Mouse (Mus musculus) frontal cortex, postnatal 14 days (tissue): ENCODE measurements around the gene Efna5.

Source experiments
- DNase-seq, 2 experiments: peaks; one replicate each; pipeline ENCODE4 v3.0.0; 2022; ENCODE audit warnings: low spot score in 2 of 2

Efna5 gene

DNA sequence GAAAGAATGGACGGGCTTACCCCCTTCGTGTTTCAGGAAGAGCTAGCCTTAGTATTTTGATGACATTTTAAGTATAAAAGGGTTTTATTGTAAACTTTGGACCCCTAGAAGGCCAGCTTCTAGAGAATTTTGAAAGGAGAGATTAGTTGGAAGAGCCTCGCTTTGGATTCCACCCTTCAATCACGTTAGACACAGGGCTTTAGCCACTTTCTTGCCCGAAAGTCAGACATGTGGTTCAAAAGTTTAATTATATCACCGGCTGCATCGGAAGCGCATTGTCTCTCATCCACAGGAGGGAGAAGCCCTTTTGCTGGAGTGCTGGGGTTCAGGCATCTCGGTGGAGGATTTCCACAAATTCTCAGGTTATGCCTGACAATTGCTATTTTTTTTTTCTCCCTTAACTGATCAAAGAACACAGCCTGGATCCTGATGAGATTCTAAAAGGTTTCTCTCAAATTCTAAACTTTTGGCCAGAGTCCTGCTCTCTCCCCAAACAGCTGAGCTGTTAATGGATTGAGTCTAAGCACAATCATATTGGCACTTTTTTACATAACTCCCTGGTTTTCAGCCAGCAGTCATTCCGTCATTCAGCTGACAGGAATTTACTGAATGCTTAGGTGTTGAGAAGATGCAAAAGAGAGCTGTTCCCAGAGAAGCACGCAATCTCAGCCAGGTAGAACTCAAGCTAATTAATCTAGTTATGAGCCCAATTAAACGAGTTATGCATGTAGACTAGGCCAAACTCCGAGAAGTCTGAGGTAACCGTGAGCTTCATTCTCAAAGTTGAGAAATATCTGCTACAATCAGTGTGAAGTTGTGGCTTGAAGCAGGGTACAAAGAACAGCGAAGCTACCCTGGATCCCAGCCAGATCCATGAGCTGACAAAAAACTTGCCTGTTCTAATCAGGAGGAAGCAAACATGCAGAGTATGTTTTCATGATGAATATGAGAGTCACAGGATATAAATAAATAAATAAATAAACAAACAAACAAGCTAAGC is 91.5 kb downstream of the Efna5 start:
- DNase-seq: no peak

DNA sequence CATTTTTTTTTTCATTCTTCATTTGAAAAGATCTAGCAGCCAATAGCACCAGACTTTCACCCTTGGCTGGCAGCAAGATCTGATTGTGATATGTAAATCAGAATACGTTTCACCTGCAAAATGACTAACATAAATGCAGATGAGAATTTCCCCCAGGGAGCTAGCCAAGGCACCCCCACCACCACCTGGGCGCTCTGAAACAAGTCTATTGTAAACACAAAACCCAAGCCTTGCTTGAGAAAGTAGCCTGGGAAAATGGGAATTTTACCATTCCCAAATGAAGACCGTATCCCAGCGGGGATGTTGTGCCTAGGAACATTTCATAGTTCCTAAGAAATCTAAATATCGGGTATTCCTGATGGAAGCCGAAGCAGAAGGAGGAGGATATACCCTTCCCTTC is 92.3 kb downstream of the Efna5 start:
- no peak for DNase-seq

DNA sequence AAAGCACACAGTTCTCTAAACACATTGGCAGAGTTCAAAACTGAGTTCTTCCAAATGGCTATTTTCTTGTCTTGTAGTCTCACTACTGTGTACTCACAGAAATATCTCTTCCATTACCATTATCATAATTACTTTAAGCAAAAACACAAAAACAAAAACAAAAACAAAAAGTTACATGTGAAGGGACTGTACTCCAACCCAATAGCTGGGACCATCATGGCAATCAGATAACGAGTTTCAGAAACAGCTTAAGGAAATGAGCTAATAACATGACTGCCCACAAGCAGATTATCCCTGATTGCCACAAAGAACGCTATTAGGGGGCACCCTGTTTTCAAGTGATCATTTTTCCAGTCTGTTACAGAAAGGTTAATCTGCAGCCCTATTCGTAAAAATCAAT is 93.3 kb downstream of the Efna5 start:
- DNase-seq: no peak

DNA sequence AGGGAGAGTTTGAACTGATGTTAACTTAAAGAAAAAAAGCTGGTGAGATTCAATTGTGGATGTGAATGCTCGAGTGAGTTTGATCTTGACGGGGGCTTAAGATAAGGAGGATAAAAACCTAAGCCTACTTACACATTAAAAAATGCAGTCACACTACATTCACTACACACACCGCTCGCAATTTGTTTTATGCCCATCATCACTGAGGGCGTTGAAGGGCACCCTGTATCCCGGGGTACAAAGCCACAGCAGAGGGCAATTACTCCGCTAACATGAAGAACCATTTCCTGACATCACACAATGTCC is 94.6 kb downstream of the Efna5 start:
- DNase-seq: no peak

DNA sequence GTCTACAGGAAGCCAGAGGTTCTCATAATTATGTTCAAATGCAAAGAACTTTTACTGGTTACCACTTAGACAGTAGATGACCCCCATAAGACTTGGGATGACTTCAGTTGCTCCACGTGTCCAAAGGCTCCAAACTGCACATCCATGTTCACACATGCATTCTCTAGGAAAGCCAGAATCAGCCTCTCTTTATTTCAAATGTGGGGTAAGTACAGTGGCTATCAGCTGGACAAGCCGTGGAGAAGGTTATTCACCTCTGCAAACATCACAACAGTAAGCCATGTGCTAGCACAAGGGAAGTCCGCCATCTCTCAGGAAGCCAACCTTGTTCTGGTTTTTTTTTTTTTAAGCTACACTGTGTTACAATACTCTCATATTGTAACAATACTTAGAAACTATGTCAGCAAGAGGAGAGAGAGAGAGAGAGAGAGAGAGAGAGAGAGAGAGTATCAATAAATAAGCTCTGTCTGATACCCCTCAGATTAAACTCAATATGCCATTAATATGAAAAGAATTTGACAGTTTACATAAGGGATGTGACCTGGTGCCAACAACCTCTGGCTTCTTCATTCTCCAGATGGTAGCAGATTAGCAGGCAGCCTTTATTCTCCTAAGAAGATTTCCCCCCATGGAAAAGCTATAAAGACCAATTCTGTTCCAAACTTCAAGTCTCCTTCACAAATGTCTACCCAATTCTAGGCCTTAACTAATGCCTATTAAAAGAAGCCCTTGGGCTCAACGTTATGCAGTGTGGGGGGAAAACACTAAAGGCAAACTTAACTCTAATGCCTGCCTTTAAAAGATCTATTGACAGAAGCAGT is 95.1 kb downstream of the Efna5 start:
- DNase-seq: no peak

DNA sequence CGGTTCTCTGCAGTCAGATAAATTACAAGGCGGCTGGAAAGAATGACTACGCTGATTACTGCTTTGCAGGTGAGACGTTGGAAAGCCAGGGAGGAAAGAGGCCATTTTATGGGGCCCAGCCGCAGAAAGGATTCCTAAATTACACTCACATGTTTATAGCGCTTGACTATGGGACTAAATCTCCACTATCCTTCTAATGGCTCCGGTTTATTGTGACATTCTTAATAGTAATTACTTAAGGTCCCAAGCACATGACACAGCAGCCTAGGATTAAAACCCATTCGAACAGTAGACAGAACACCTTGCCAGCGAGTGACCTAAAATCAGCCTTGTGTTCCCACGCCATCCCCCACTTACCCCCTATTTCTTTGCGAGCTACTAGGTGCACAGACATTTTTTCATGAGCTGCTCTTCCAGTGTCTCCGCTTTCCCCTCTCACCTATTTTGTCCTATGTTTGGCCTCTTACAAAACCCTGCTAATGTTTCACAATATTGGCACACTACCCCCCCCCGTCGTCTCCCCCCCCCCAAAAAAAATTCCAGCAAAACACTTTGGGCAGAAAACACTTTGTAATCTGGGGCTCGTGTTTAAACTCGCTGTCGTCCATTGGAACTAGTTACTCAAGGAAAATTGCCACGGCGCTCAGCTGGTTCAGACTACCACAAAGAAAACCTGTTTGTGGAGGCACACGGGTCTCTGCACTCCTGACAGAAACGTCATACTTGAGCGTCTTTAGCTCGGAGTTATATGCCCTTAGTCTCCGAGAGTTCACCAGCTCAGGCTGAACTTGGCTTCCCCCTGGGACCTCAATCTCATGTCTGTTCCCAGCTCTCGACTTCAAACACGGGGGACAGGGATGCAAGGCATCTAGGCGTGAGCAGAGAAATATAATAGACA is 96.6 kb downstream of the Efna5 start:
- no peak for DNase-seq

DNA sequence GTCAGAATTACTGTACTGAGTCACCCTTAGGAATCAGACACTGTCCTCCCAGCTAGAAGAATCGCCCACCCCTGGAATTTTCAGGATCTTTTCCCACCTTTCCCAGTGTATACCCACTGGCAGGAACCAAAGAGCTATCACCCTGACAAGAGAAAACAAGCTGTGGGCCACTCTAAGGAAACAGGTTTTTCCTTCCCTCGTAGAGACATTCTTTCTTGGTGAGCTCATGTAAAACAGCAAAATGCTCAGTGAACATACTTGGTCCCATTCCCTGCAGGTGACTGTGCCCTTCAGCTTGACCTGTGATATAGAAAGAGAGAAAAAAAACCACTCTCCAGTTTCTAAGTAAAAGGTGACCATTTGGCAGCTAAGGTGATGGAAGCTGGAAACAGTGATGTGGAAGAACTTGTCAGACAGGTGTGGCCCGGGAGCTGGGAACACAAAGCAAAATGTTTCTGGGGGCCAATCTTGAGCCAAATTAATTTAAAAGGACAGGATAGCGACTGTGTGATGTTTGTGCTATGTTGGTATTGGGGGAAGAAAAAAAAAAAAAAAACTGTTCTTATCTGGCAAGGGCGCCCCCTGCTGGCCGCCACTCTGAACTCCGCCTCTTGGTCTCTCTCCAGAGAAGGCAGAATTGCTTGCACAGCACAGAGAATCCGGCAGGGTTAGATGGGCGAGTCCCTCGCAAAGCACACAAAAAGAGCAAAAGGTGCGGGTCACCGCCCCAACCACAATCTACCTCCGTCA is 97.4 kb downstream of the Efna5 start:
- DNase-seq: peak; percentile 61 to 74

DNA sequence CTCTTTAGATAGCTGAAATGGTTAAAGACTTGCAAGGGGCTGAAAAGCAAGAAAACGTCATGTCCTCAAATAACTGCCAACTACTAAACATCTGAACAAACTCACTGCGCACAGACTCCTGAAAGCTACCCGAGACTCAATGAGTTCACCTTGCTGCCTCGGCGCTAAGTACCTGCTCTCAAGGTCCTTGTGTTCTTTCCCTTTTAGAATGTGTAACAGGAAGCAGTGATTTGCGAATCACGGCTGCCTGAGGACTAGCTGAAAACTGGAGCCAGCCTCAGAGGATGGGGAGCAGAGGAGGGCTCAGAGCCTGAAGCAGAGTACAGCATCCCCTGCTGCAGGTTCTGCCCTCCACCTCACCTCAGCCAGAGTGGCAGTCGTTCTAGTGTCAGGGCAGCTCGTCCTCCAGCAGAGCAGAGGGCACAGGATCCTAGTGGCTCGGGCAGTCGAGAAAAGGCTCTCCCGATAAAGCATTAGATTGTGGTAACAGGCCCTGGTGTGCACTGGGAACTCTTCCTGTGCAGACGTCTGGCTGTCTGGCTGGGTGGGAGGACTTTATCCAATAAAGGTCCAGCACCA is 98.2 kb downstream of the Efna5 start:
- DNase-seq: no peak

DNA sequence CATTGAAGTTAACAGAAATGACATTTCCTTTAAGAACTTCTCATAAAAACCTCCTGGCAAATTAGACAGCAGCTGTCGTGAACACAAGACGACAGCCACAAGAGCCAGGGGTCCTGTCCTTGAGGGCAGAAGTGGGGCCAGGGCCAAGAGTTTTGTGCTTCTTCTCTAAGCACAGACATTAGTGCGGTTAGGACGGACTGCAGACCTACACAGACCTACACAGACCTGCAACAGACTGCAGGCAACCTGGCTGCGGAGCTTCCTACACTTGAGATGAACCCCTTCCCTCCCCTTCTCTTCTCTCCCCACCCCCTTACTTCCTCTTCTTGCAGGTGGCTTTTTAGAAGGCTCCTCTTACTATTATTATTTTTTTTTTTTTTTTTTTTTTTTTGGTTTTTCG is 100.0 kb downstream of the Efna5 start:
- no peak for DNase-seq

DNA sequence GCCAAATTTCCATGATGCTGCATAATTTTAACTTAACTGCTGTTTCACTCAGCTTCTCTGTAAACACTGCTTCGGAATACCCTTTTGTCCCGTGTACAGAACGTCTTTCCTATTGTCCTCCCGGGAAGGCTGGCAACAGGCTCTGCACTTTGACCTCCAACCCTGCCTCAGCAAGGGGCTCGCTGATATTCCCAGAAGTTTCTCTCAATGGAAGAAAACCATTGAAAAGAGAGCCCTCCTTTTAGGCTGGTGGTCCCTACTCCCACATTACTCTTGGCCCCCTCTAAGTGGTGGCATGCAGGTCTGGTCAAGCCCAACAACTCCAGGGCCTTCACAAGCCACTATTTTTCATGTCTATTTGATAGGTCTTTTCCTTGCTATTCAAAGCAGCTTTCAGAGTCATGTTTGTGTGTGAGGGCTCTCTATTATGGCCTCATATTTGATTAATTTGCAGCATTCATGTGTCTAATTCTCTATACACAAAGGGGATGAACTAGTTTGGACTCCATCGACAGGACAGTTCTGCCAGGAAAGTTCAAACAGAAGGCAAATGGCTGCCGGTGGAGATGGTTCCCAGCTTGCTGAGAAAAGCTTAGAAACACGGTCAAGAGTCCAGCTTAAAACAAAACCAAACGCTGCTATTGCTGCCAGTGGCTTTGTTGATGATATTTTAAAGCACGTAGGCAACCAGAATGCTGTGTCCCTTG is 103.1 kb downstream of the Efna5 start:
- no peak for DNase-seq

DNA sequence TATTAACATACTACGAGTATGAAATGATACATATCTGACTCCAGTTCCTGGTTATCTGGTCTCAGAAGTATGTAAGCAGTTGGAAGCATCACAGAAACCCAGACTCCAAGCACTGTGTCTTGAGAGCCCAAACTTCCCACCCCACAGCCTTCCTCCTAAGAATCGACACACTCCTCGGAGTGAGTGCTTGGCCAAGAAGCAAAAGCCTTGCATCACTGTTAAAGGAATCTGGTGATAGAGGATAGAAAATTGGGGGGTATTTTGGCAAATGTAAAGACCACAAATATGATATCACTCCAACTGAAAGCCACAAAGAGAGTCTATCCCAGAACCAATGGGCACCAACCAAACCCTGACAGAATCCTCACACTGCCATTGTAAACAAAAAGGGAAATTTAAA is 104.4 kb downstream of the Efna5 start:
- DNase-seq: no peak

DNA sequence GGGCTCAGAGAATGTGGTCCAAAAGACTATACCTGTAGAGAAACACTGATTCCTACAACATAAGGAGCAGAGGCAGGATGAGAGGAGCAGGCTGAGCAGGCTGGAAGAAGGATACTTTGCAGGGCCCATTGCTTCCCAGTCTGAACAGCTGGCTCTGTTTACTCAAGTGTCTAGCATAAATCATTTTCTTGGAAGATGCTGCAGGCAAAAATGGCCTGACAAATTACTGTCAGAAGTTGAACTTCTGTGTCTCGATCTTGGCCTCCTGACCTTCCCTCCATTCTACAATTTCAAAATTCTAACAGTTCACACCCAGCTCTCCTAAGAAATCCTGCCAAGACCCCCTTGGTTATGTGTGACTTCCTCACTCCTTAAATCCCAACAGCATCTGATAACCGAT is 105.1 kb downstream of the Efna5 start:
- DNase-seq: no peak

DNA sequence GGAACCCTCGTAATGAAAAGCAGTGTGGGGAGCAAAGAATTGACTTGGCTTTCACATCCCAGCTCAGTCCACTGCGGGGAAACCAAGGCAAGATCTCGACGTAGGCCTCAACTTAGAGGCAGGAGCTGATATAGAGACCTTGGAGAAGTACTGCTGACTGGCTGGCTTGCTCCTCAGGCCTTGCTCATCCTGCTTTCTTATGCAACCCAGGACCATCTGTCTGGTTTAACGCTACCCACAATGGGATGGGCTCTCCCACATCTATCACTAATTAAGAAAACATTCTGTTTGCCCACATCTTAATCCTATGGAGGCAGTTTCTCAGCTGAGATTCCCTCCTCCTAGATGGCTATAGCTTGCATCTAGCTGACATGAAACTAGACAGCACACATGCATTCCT is 105.7 kb downstream of the Efna5 start:
- no peak for DNase-seq

DNA sequence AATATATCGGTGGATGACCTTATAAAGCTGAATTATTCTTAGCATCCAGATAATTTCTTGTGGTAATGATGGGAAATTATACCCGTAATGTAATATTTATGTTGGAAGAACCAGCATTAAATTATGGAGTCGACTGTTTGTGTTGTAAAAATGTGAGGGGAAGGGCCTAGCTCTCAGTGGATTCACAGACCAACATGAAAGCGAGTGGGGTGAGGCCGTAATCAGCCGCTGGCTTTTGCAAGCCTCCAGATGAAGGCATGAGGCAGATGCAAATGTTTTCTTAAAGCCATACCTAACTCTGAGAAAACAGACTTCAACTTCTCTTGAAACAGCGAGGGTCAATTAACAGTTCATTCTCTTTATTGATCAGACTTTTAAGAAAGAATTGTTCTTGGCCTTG is 106.4 kb downstream of the Efna5 start:
- no peak for DNase-seq

DNA sequence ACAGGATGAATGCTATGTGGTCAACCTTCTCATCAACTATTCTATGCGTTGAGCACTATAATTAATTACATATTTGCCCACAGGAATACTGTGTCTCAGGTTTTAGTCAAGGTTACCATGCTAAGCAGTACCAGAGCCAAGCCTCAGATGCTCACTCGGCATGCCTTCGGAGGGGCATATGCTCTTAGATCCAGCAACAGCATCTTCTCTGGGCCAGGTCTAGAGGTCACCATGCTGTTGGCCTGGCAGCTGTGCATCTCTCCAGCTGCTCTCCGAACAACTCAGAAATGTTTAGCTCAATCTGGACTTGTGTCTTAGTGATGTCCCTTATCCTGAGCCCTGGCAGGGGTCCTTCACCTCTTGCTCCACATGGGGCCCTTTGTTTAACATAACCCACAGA is 114.4 kb downstream of the Efna5 start:
- DNase-seq: no peak

DNA sequence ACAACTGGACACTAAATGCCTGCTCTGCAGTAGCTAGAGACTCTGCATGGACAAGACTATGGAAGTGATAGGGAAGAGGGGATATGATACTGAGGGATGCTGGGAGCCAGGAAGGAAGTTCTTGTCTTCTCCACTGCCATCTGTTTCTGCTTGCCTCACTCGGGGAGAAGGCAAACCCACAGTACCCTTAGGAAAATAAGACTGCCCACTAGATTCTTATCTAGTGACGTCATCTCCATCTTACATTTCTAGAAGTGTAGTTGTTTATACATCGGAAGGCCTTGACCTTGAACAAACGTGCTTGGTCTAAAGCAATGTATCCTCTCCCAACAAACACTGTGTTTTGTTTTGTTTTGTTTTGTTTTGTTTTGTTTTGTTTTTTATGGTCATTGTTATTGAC is 116.0 kb downstream of the Efna5 start:
- DNase-seq: no peak

DNA sequence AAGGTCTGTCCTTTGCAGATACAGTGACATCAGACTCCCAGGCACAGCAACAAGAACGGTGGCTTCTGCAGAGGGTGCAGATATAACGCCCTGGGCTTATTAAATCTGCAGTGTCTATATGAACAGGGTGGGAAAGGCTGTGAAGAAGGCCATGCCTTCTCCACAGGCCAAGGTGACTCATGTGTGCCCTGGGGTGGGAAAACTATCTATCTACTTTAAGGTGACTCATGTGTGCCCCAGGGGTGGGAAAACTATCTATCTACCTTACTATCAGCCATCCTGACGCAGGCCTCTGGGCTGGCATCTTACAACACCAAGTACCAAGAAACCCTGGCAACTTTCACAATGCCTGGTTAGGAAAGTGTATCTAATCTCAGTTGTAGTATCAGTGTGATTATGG is 124.2 kb downstream of the Efna5 start:
- DNase-seq: no peak

DNA sequence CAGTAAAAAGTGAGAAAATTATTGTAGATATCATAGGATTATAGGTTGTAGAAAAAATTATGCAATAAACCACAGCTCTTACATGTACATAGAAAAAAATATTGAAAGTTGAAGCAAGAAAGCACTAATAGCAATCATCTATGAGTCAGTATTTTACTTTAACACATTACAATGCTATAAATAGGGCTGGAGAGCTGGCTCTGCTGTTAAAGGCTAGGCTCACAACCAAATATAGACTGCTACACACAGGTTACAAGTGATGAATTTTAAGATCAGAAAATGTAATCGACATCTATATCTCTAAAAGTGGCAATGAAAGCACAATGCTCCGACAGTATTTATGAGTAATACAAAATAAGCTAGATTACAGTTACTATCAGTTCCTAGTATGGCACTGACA is 125.5 kb downstream of the Efna5 start:
- no peak for DNase-seq

DNA sequence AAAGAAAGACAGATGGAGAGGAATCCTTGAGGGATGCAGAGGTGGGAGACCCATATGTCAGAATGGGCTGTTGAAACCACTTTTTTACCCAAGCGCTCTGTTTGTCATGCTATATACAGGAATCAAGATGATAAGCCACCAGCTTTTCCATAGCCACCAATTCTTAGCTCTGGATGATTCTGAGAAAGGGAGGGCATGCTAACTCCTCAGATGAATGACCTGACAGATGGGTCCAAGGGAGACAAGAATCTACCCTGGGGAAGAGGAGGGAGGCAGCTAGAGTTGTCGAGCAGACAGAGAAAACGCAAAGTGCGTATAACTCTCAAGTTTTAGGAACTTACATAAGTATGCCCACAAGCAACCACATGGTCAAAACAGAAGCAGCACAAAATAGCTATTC is 126.5 kb downstream of the Efna5 start:
- DNase-seq: no peak

DNA sequence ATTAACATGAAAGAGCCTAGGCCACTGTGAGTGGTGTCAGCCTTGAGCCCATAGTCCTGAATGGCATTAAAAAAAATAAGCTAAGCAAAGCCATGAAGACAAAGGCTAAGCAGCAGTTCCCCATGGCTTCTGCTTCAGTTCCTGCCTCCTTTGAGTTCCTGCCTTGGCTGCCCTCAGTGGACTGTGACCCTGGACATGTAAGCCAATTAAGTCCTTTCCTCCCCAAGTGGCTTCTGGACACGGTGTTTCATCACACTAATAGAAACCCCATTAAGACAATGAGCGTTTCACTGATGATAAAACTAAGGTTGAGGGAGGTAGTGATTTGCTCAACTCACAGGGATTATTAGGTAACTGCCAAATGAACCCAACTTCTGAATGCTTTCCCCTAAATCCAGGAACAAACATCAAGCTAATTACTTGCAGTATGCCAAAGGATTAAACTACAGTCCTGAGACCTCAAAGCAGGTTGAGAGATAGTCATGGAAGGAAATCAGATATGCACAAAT is 128.7 kb downstream of the Efna5 start:
- no peak for DNase-seq
